In genomic region chr1:184394559-184395194, GRCm38 (mm10) we compare ENCODE assay signal across 11 mouse cellular contexts.
DNase-seq lines count a peak whose midpoint lies in the region; ATAC-seq and TF ChIP-seq lines count a peak whose summit lies in the region.
"Had no signal": no experiment of that assay in that cellular context is flagged by ENCODE, and none has a peak within 500 bp of the region (broad histone marks: within the 10 kb centered on the region; RNA-seq: fewer than 3 reads in every experiment).

No protein-coding gene starts in this region.

- H3K36me3 ChIP-seq in hindbrain, embryonic 15.5 days, result no peaks in the 10 kb centered on the region
- H3K36me3 ChIP-seq in hindbrain, embryonic 12.5 days, result no peaks in the 10 kb centered on the region
- no peaks in the 10 kb centered on the region for H3K36me3 ChIP-seq in stomach, embryonic 15.5 days
- no peaks in the 10 kb centered on the region for H3K36me3 ChIP-seq in stomach, postnatal 0 days (ENCODE audit: control insufficient read depth, insufficient read depth, low read length)
- H3K36me3 ChIP-seq in forebrain, embryonic 13.5 days (ENCODE audit: poor library complexity, severe bottlenecking), result no peaks in the 10 kb centered on the region
- H3K36me3 ChIP-seq: liver, embryonic 15.5 days; midbrain, embryonic 15.5 days had no signal

- 81% methylated on average over 12 of the region's 12 CpGs for WGBS in hindbrain, embryonic 15.5 days
- WGBS in hindbrain, embryonic 12.5 days, result 73% methylated on average over 12 of the region's 12 CpGs
- WGBS in stomach, embryonic 15.5 days, result 36% methylated on average over 12 of the region's 12 CpGs
- WGBS in stomach, postnatal 0 days, result 43% methylated on average over 12 of the region's 12 CpGs
- WGBS in forebrain, embryonic 13.5 days, result 85% methylated on average over 12 of the region's 12 CpGs

- H3K4me1 ChIP-seq in hindbrain, embryonic 15.5 days (replicated peaks), result no peaks in the 10 kb centered on the region
- no peaks in the 10 kb centered on the region for H3K4me1 ChIP-seq in hindbrain, embryonic 12.5 days
- no peaks in the 10 kb centered on the region for H3K4me1 ChIP-seq in stomach, embryonic 15.5 days
- H3K4me1 ChIP-seq in stomach, postnatal 0 days (replicated peaks; ENCODE audit: control insufficient read depth, insufficient read depth), result no peaks in the 10 kb centered on the region
- H3K4me1 ChIP-seq in forebrain, embryonic 13.5 days, result no peaks in the 10 kb centered on the region
- H3K4me1 ChIP-seq: liver, embryonic 15.5 days; midbrain, embryonic 15.5 days had no signal

- DNase-seq in stomach, postnatal 0 days (ENCODE audit: low spot score), result no peak
- DNase-seq in heart, postnatal 14 days, result peak; percentile 3 to 10
- no peak for DNase-seq in spleen, adult 18-20 months

- no peak for ATAC-seq in hindbrain, embryonic 15.5 days (ENCODE audit: low FRiP score, low read depth)
- no peak for ATAC-seq in hindbrain, embryonic 12.5 days (ENCODE audit: low FRiP score)
- ATAC-seq in stomach, embryonic 15.5 days (ENCODE audit: insufficient read depth, low FRiP score, low read depth), result peak; percentile 7; the same call in 1 of the 2 replicates
- no peak; the same call in 1 of the 2 replicates for ATAC-seq in stomach, postnatal 0 days (ENCODE audit: low FRiP score, low TSS enrichment)
- no peak for ATAC-seq in forebrain, embryonic 13.5 days
- ATAC-seq: midbrain, embryonic 15.5 days; Patski had no signal

- H3K9ac ChIP-seq in hindbrain, embryonic 15.5 days, result no peak overlapping the region
- H3K9ac ChIP-seq in hindbrain, embryonic 12.5 days, result no peak overlapping the region
- H3K9ac ChIP-seq in stomach, embryonic 15.5 days, result no peak overlapping the region
- no peak overlapping the region for H3K9ac ChIP-seq in stomach, postnatal 0 days (ENCODE audit: low read length)
- H3K9ac ChIP-seq in forebrain, embryonic 13.5 days, result no peak overlapping the region
- H3K9ac ChIP-seq: liver, embryonic 15.5 days; midbrain, embryonic 15.5 days had no signal

- intact Hi-C loops in heart, postnatal 14 days (cut with DNase I), result loop anchor here (1.0 kb wide), 1 partner anchor 128 kb away; no protein-coding TSS in a partner anchor

- H3K4me2 ChIP-seq in hindbrain, embryonic 15.5 days, result 0 out of 2 replicates have a peak overlapping the region, but pooled peaks have one; percentile 5
- H3K4me2 ChIP-seq in hindbrain, embryonic 12.5 days (replicated peaks), result no peak overlapping the region
- 0 out of 2 replicates have a peak overlapping the region, but pooled peaks have one; percentile 20 for H3K4me2 ChIP-seq in stomach, embryonic 15.5 days
- H3K4me2 ChIP-seq in stomach, postnatal 0 days (replicated peaks; ENCODE audit: low read depth), result no peak overlapping the region
- H3K4me2 ChIP-seq in forebrain, embryonic 13.5 days, result no peak overlapping the region
- H3K4me2 ChIP-seq: liver, embryonic 15.5 days; midbrain, embryonic 15.5 days had no signal

- no peak for TF ChIP-seq EP300 in stomach, postnatal 0 days (optimal IDR thresholded peaks at IDR 0.05)

- no peaks in the 10 kb centered on the region for H3K27me3 ChIP-seq in hindbrain, embryonic 15.5 days
- H3K27me3 ChIP-seq in hindbrain, embryonic 12.5 days, result no peaks in the 10 kb centered on the region
- no peaks in the 10 kb centered on the region for H3K27me3 ChIP-seq in stomach, embryonic 15.5 days (replicated peaks)
- no peaks in the 10 kb centered on the region for H3K27me3 ChIP-seq in stomach, postnatal 0 days (ENCODE audit: control insufficient read depth, insufficient read depth, low read length)
- H3K27me3 ChIP-seq in forebrain, embryonic 13.5 days, result no peaks in the 10 kb centered on the region
- H3K27me3 ChIP-seq: liver, embryonic 15.5 days; midbrain, embryonic 15.5 days had no signal

- H3K4me3 ChIP-seq in hindbrain, embryonic 15.5 days, result no peak overlapping the region
- no peak overlapping the region for H3K4me3 ChIP-seq in hindbrain, embryonic 12.5 days
- H3K4me3 ChIP-seq in stomach, embryonic 15.5 days (replicated peaks), result no peak overlapping the region
- no peak overlapping the region for H3K4me3 ChIP-seq in stomach, postnatal 0 days (ENCODE audit: low read depth, low read length)
- no peak overlapping the region for H3K4me3 ChIP-seq in forebrain, embryonic 13.5 days
- H3K4me3 ChIP-seq: erythroblast, embryonic 14.5 days; liver, embryonic 15.5 days; midbrain, embryonic 15.5 days had no signal

- H3K27ac ChIP-seq in hindbrain, embryonic 15.5 days (replicated peaks), result no peak overlapping the region
- H3K27ac ChIP-seq in hindbrain, embryonic 12.5 days, result no peak overlapping the region
- peak overlapping the region; percentile 27; the same call in 1 of the 2 replicates for H3K27ac ChIP-seq in stomach, embryonic 15.5 days
- H3K27ac ChIP-seq in stomach, postnatal 0 days (replicated peaks), result no peak overlapping the region
- H3K27ac ChIP-seq in forebrain, embryonic 13.5 days, result no peak overlapping the region
- H3K27ac ChIP-seq: liver, embryonic 15.5 days; midbrain, embryonic 15.5 days had no signal

- H3K9me3 ChIP-seq in hindbrain, embryonic 15.5 days, result no peaks in the 10 kb centered on the region
- no peaks in the 10 kb centered on the region for H3K9me3 ChIP-seq in hindbrain, embryonic 12.5 days (replicated peaks)
- H3K9me3 ChIP-seq in stomach, embryonic 15.5 days, result no peaks in the 10 kb centered on the region
- no peaks in the 10 kb centered on the region for H3K9me3 ChIP-seq in stomach, postnatal 0 days (ENCODE audit: control insufficient read depth, low read length)
- no peaks in the 10 kb centered on the region for H3K9me3 ChIP-seq in forebrain, embryonic 13.5 days (replicated peaks)
- H3K9me3 ChIP-seq: liver, embryonic 15.5 days; midbrain, embryonic 15.5 days had no signal

- no peak for TF ChIP-seq CTCF in stomach, postnatal 0 days (IDR thresholded peaks at IDR 0.05; ENCODE audit: low read depth)

Comparison
In these comparisons a context has a peak if more than half of its experiments do, and no peak if none do; other contexts are left out.
1. H3K4me2 ChIP-seq: peak in hindbrain, embryonic 15.5 days (single experiment) and stomach, embryonic 15.5 days (single experiment); none in hindbrain, embryonic 12.5 days (single experiment), stomach, postnatal 0 days (single experiment) and forebrain, embryonic 13.5 days (single experiment).
2. DNase-seq: peak in heart, postnatal 14 days (2 of 2); none in stomach, postnatal 0 days (single experiment) and spleen, adult 18-20 months (0 of 2).